Mouse (Mus musculus): ENCODE measurements around the gene Zbtb7b. TPM values are rescaled to one million over a fixed set of nuclear protein-coding genes. Genes with fewer than 3 reads are reported as not detected.

Gene Zbtb7b
- polyA plus RNA-seq, 1 experiment, result 64.9 TPM

DNA sequence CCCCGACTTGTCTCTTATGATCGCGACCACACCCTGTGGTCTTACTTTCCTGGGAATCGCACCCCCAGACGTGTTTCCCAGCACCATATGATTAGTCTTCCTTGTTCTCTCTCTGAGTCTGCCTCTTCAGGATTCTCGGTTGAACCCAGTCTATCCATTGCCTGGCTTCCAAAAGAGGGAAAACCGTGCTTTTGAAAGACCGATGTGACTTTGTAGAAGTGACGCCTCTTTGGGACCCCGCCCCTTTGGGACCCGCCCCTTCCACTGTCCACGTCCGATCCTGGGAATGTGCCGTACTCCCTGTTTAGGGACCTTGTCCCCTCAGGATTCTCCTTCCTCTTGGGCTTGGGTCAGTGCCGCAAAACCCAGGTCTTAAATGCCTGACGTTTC is 24.3 kb upstream of the Zbtb7b start:
- no peak for TF ChIP-seq CTCF (IDR thresholded peaks at IDR 0.05; ENCODE audit: borderline replicate concordance, control insufficient read depth, extremely low read depth, insufficient read depth, low read length, poor library complexity)
- 0 out of 2 replicates have a peak, but pooled peaks have one; percentile 14 for TF ChIP-seq POLR2A (IDR thresholded peaks at IDR 0.05; ENCODE audit: control insufficient read depth, extremely low read depth, insufficient read depth, low read length, poor library complexity)
- Histone ChIP-seq H3K27ac (ENCODE audit: control insufficient read depth, insufficient read depth, low read length) (peak overlapping the region; percentile 64; the same call in 1 of the 2 replicates), H3K27me3 (ENCODE audit: control insufficient read depth, insufficient read depth, low read length) (no peaks in the 10 kb centered on the region), H3K4me3 (ENCODE audit: control insufficient read depth, insufficient read depth, low read length) (peak overlapping the region; percentile 62), H3K4me1 (replicated peaks; ENCODE audit: control insufficient read depth, insufficient read depth, low read length) (peaks cover 9% of the 10 kb centered on the region), H3K36me3 (ENCODE audit: control insufficient read depth, insufficient read depth, low read length) (peaks cover 5% of the 10 kb centered on the region)
- no peak for DNase-seq
- WGBS, result under 1% methylated on average over 16 of the region's 16 CpGs

DNA sequence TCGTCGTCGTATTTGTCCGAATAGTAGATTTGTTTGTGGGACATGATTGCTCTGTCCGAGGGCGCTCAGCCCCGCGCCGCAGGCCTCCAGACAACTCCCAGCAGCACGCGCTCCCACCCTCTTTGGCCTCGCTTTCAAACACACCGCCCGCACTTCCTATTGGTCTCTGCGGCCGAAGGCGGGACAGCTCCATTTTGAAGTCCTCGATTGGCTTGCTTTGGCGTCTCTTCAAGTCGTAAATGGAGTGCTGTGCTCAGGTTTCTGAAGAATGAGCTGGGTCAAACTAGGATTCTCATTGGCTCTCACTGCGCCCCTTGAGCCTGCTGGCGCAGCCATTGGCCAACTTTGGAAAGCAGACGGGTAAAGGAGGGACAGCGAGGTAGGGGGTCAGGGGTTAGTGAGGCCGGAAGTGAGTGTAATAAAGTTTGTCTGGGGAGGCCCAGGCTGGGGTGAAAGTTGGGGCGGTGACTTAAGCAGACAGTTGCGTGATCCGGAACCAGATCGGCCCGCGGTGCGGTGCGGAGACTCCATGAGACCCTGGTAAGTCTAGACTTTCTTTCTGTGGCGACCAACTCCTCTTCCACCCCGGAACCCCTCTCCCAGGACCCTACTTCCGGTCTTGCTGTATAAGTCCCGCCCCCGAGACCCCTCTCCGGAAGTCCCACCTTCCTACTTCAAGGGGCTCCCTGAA is 23.7 kb upstream of the Zbtb7b start, which contains the start of the genes Cks1b and Shc1:
Cks1b (minus strand) TSS at position 214 of the 691 bp plus-strand sequence.
Shc1 (plus strand) TSS at position 274 of the 691 bp plus-strand sequence.
- DNase-seq, result peak; percentile 91
- TF ChIP-seq POLR2A (IDR thresholded peaks at IDR 0.05; ENCODE audit: control insufficient read depth, extremely low read depth, insufficient read depth, low read length, poor library complexity), result peak; percentile 29
- 0 out of 2 replicates have a peak, but pooled peaks have one; percentile 15 for TF ChIP-seq CTCF (IDR thresholded peaks at IDR 0.05; ENCODE audit: borderline replicate concordance, control insufficient read depth, extremely low read depth, insufficient read depth, low read length, poor library complexity)
- Histone ChIP-seq H3K27ac (ENCODE audit: control insufficient read depth, insufficient read depth, low read length) (peak within 1 kb of the TSS; percentile 64), H3K36me3 (ENCODE audit: control insufficient read depth, insufficient read depth, low read length) (0 out of 2 replicates have a peak, but pooled peaks cover 3% of the 10 kb centered on the region), H3K4me1 (replicated peaks; ENCODE audit: control insufficient read depth, insufficient read depth, low read length) (peaks cover 9% of the 10 kb centered on the region), H3K27me3 (ENCODE audit: control insufficient read depth, insufficient read depth, low read length) (no peaks in the 10 kb centered on the region), H3K4me3 (ENCODE audit: control insufficient read depth, insufficient read depth, low read length) (peak within 1 kb of the TSS; percentile 62)
- under 1% methylated on average over 39 of the region's 39 CpGs for WGBS

DNA sequence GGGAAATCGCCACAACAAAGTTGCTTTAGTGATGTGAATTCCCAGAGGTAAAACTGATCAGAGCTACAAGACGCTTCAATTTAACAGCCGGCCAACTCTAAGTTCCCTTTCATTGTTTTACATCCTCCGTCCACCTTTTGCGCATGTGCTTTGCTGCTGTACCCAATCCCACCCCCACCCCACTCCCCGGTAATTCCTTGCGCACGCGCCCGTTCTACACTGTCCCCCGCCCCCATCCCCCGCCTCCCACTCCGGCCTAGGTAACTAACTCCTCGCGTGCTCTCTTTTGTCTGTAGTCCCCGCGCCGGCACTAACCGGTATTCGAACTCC is 23.2 kb upstream of the Zbtb7b start:
- Histone ChIP-seq H3K27ac (ENCODE audit: control insufficient read depth, insufficient read depth, low read length) (no peak overlapping the region), H3K36me3 (ENCODE audit: control insufficient read depth, insufficient read depth, low read length) (no peaks in the 10 kb centered on the region), H3K4me3 (ENCODE audit: control insufficient read depth, insufficient read depth, low read length) (peak overlapping the region; percentile 62), H3K4me1 (replicated peaks; ENCODE audit: control insufficient read depth, insufficient read depth, low read length) (peaks cover 9% of the 10 kb centered on the region), H3K27me3 (ENCODE audit: control insufficient read depth, insufficient read depth, low read length) (no peaks in the 10 kb centered on the region)
- no peak for DNase-seq
- TF ChIP-seq CTCF (IDR thresholded peaks at IDR 0.05; ENCODE audit: borderline replicate concordance, control insufficient read depth, extremely low read depth, insufficient read depth, low read length, poor library complexity) (no peak), POLR2A (IDR thresholded peaks at IDR 0.05; ENCODE audit: control insufficient read depth, extremely low read depth, insufficient read depth, low read length, poor library complexity) (no peak)
- under 1% methylated on average over 20 of the region's 20 CpGs for WGBS

DNA sequence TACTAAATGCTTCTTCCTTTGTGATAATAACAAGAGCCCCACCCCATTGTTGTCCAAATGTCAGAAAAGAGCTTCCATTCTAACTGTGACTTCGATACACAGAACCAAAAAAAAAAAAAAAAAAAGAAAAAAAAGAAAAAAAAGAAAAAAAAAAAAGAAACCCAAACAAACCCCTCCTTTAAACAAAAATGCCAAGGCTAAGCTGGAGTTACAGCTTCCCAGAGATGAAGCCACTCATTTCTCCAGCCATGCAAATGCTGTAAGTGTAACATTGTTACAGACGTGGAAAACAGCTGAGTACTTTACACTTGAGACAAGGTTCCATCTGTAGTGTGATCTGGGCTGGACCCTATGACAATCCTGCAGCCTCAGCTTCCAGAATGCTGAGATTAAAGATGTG is 22.6 kb upstream of the Zbtb7b start:
- Histone ChIP-seq H3K27me3 (ENCODE audit: control insufficient read depth, insufficient read depth, low read length) (no peaks in the 10 kb centered on the region), H3K36me3 (ENCODE audit: control insufficient read depth, insufficient read depth, low read length) (no peaks in the 10 kb centered on the region), H3K27ac (ENCODE audit: control insufficient read depth, insufficient read depth, low read length) (no peak overlapping the region), H3K4me3 (ENCODE audit: control insufficient read depth, insufficient read depth, low read length) (no peak overlapping the region), H3K4me1 (replicated peaks; ENCODE audit: control insufficient read depth, insufficient read depth, low read length) (peaks cover 9% of the 10 kb centered on the region)
- TF ChIP-seq POLR2A (IDR thresholded peaks at IDR 0.05; ENCODE audit: control insufficient read depth, extremely low read depth, insufficient read depth, low read length, poor library complexity), result no peak
- no peak for TF ChIP-seq CTCF (IDR thresholded peaks at IDR 0.05; ENCODE audit: borderline replicate concordance, control insufficient read depth, extremely low read depth, insufficient read depth, low read length, poor library complexity)
- 27% methylated on average over 2 of the region's 2 CpGs for WGBS
- DNase-seq, result no peak

DNA sequence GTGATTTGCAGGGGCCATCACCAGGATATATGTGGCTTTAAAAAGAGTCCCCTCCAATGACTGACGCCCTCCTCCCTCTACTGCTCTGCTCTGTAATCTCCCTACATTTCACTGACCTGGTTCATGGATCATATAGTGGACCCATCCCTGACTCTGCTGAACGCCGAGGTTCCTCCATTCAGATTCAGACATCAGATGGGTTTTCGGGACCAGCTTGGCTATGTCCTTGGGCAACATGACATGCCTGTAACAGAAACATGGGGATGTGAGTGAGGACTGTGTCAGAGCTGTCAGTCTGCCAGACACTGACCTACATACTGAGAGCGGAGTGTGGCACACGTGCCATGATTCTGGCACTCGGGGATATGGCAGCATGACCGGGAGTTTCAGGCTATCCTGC is 21.6 kb upstream of the Zbtb7b start:
- Histone ChIP-seq H3K27ac (ENCODE audit: control insufficient read depth, insufficient read depth, low read length) (no peak overlapping the region), H3K4me1 (replicated peaks; ENCODE audit: control insufficient read depth, insufficient read depth, low read length) (peaks cover 11% of the 10 kb centered on the region), H3K4me3 (ENCODE audit: control insufficient read depth, insufficient read depth, low read length) (no peak overlapping the region), H3K36me3 (ENCODE audit: control insufficient read depth, insufficient read depth, low read length) (no peaks in the 10 kb centered on the region), H3K27me3 (ENCODE audit: control insufficient read depth, insufficient read depth, low read length) (no peaks in the 10 kb centered on the region)
- DNase-seq, result no peak
- 98% methylated on average over 8 of the region's 8 CpGs for WGBS
- TF ChIP-seq POLR2A (IDR thresholded peaks at IDR 0.05; ENCODE audit: control insufficient read depth, extremely low read depth, insufficient read depth, low read length, poor library complexity) (no peak), CTCF (IDR thresholded peaks at IDR 0.05; ENCODE audit: borderline replicate concordance, control insufficient read depth, extremely low read depth, insufficient read depth, low read length, poor library complexity) (no peak)

DNA sequence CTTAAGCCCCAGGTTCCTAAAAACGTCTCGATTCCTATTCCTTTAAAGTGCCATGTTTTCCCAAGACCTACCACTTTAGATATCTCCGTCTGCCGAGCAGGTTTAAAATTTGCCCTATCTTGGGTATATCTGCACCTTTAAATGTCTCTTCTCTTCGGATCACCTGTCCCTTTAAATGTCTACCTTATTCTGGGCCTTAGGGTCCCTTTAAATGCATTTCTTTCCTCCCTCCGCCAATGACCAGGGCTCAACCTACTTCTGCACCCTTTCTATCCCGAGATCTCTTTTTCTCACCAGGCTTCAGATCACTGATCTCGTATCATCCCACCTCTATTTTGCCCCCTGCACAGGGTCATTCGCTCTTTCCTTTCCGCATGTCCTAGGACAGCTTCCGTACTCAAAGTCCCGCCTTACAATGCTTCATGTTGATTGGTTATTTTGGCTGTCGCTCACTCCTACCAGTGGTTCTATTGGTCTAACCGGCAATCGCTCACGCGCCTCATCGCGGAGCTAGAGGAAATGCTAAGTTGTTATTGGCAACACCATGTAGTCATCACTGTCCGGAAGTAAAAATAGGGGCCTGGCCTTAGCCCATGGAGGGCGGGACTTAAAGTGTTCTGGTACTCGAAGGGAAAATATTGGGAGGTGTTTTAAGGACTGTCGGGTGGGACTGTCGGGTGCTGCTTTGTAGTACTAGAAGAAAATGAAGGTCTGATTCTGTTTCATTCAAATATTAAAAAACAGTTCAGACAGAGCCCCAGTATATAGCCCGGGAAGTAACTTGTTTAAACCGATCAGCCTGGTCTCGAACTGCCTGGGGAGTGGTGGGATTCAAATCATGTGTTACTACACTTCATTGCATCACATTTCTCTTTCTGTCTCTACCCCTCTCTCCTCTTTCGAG is 17.2 kb upstream of the Zbtb7b start, which contains the start of gene Flad1:
Flad1 (minus strand) TSS at position 381 of the 904 bp plus-strand sequence.
- Histone ChIP-seq H3K36me3 (ENCODE audit: control insufficient read depth, insufficient read depth, low read length) (peaks cover 4% of the 10 kb centered on the region; the same call in 1 of the 2 replicates), H3K27me3 (ENCODE audit: control insufficient read depth, insufficient read depth, low read length) (no peaks in the 10 kb centered on the region), H3K4me3 (ENCODE audit: control insufficient read depth, insufficient read depth, low read length) (peak within 1 kb of the TSS; percentile 54), H3K4me1 (replicated peaks; ENCODE audit: control insufficient read depth, insufficient read depth, low read length) (peaks cover 7% of the 10 kb centered on the region), H3K27ac (ENCODE audit: control insufficient read depth, insufficient read depth, low read length) (no peak within 1 kb of the TSS)
- 3% methylated on average over 28 of the region's 28 CpGs for whole genome bisulfite sequencing
- TF ChIP-seq POLR2A (IDR thresholded peaks at IDR 0.05; ENCODE audit: control insufficient read depth, extremely low read depth, insufficient read depth, low read length, poor library complexity), result no peak
- TF ChIP-seq CTCF (IDR thresholded peaks at IDR 0.05; ENCODE audit: borderline replicate concordance, control insufficient read depth, extremely low read depth, insufficient read depth, low read length, poor library complexity), result no peak
- peak; percentile 98 for DNase-seq

Measured in thymus, adult 2 months (tissue).